Mouse (Mus musculus) B cell, adult 67 days (primary cell): ENCODE results near the gene Usp9y. TPM values are rescaled to one million over a fixed set of nuclear protein-coding genes. Genes with fewer than 3 reads are reported as not detected.

Experiments
- total RNA-seq, 2 experiments: library from RNA; stranded (reverse); gene quantifications; 4 replicates each; pipeline ENCODE4 v1.2.4; 2023

The Usp9y gene
- total RNA-seq: not detected

DNA sequence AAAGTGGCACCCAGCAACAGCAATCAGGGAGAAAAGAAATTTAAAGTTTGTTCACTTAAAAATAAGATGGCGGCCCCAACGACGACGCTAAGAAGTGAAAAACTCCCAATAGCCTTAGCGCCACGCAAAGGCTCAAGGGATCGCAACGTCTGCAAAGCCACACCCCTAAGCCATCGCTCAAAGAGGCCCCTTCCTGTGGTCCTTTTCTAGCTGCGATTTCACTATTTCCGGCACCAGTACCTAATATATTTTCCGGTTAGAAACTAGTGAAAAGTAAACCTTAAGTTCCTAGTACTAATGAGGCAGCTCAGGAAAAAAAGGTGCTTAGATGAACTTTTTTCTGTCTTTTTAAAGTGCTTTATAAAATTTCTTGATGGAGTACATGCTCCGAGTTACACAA lies at the start of gene Usp9y:
Usp9y (minus strand) TSS at position 101 of the 400 bp plus-strand sequence.

DNA sequence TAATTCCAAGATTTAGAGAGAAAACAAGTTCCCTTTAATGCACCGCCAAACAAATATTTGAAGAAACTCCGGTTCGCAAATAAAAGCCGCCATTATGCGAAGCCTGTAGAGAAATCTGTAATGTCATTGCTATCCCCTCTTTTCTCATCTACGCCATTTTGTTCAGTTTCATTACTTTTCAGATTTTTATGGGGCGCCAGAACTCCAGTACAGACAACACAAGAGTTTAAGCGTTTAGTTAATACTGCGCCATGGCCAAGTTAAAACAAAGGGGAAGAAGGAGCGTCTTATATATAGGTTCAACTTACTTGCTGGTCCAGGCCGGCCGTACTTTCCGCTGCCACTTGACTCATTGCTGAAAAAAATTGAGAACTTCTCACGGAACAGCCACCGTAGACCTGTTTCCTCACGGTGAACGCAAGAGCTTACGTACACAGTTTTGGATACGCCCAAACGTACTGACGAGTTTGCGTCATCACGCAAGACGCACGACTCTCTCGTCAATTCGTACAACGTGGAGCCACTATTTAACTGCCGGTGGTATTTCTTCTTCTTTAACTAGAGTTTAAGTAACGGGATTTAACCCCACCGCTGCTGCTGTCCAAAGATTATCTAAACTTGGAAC lies 173.3 kb downstream of the Usp9y start, which contains the start of gene Ddx3y:
Ddx3y (minus strand) TSS at position 459 of the 625 bp plus-strand sequence.

Other genes with a start within 250 kb of the Usp9y start
- gene Uty, start 214.0 kb downstream of the Usp9y start, total RNA-seq: 10 to 100 TPM in 1 of 2 experiments, under 1 TPM in 1; 0.24 to 50.3 TPM
- gene Ddx3y, start 173.2 kb downstream of the Usp9y start, total RNA-seq: 100 to 1,000 TPM in 1 of 2 experiments, not detected in 1; 106 TPM